Mouse (Mus musculus) G1E (cell line): ENCODE data around the gene Spryd3.

ENCODE experiments used
- CTCF ChIP-seq: IDR thresholded peaks from 2 replicates; pipeline ENCODE4 v1.5.1; 2012; ENCODE audit warnings: low read depth, low read length, inconsistent platforms, mixed read lengths
- POLR2AphosphoS5 ChIP-seq: IDR thresholded peaks from 2 replicates; pipeline ENCODE4 v1.6.1; 2012; ENCODE audit warnings: low read depth, low read length, inconsistent platforms; ENCODE audit not compliant: insufficient replicate concordance

DNA sequence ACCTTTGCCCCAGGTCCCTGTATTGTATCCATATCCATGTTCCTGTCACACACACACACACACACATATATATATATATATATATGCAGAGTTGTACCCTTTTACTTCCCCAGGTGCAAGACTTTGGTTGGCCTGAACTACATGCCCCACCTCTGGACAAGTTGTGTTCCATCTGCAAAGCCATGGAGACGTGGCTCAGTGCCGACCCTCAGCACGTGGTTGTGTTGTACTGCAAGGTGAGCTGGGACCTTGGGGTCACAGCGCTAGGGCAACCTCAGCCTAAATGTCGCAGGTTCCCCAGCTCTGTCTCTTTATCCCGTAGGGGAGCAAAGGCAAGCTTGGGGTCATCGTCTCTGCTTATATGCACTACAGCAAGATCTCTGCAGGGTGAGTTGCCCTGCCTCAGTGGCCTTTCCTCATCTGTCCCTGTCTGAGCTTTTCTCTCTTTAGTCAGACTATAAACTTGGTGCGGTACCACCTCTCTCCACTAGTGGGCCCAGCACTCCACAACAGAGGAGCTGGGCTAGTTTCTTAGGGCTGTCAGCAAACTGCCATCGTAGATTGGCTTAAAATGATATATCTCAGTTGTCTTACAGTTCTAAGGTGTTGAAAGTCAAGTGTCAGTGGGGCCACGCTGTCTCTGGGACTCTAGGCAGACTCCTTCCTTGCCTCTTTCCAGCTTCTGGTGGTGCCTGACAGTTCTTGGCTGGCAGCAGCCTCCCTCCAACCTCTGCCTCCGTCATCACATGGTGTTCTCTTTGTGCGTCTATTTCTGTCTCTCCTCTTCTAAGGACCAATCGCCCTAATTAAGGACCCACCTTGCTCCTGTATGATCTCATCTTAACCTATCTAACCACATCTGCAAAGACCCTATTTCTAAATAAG lies 28.1 kb downstream of the Spryd3 start:
- TF ChIP-seq CTCF = peak; percentile 85
- no peak for TF ChIP-seq POLR2AphosphoS5
